Mouse (Mus musculus): Measurements from ENCODE around the gene Tnik. TPM values are rescaled to one million over a fixed set of nuclear protein-coding genes. Genes with fewer than 3 reads are reported as not detected.

Tnik gene
- polyA plus RNA-seq, 1 experiment = not detected

GRCm38 (mm10) chr3:28544345-28544869 lies 281.4 kb downstream of the Tnik start:
- H3K27me3 ChIP-seq (ENCODE audit: control insufficient read depth) = no peaks in the 10 kb centered on the region
- TF ChIP-seq GATA1 (IDR thresholded peaks at IDR 0.05; ENCODE audit: low read length) (no peak), TAL1 (IDR thresholded peaks at IDR 0.05; ENCODE audit: low read length) (no peak)
- H3K36me3 ChIP-seq (ENCODE audit: control insufficient read depth) = no peaks in the 10 kb centered on the region
- no peaks in the 10 kb centered on the region for H3K4me1 ChIP-seq (ENCODE audit: control insufficient read depth)
- no peaks in the 10 kb centered on the region for H3K9me3 ChIP-seq (ENCODE audit: control insufficient read depth, low read length)
- no peak overlapping the region for H3K4me3 ChIP-seq (replicated peaks)

- Histone ChIP-seq H3K4me1 (ENCODE audit: control insufficient read depth) (no peaks in the 10 kb centered on the region), H3K4me3 (replicated peaks) (no peak overlapping the region), H3K36me3 (ENCODE audit: control insufficient read depth) (no peaks in the 10 kb centered on the region), H3K27me3 (ENCODE audit: control insufficient read depth) (no peaks in the 10 kb centered on the region), H3K9me3 (ENCODE audit: control insufficient read depth, low read length) (no peaks in the 10 kb centered on the region)
- no peak for TF ChIP-seq TAL1 (IDR thresholded peaks at IDR 0.05; ENCODE audit: low read length)
- TF ChIP-seq GATA1 (IDR thresholded peaks at IDR 0.05; ENCODE audit: low read length) = no peak
Measured at GRCm38 (mm10) chr3:28547965-28548730, 285.1 kb downstream of the Tnik start.

- no peaks in the 10 kb centered on the region for H3K4me1 ChIP-seq (ENCODE audit: control insufficient read depth)
- TF ChIP-seq TAL1 (IDR thresholded peaks at IDR 0.05; ENCODE audit: low read length) = no peak
- TF ChIP-seq GATA1 (IDR thresholded peaks at IDR 0.05; ENCODE audit: low read length) = no peak
- H3K36me3 ChIP-seq (ENCODE audit: control insufficient read depth) = no peaks in the 10 kb centered on the region
- no peaks in the 10 kb centered on the region for H3K9me3 ChIP-seq (ENCODE audit: control insufficient read depth, low read length)
- H3K4me3 ChIP-seq (replicated peaks) = no peak overlapping the region
- H3K27me3 ChIP-seq (ENCODE audit: control insufficient read depth) = no peaks in the 10 kb centered on the region
Measured at GRCm38 (mm10) chr3:28549391-28549790, 286.4 kb downstream of the Tnik start.

GRCm38 (mm10) chr3:28550497-28551093 lies 287.6 kb downstream of the Tnik start:
- Histone ChIP-seq H3K4me3 (replicated peaks) (no peak overlapping the region), H3K9me3 (ENCODE audit: control insufficient read depth, low read length) (no peaks in the 10 kb centered on the region)

GRCm38 (mm10) chr3:28551756-28552155 lies 288.7 kb downstream of the Tnik start:
- Histone ChIP-seq H3K9me3 (ENCODE audit: control insufficient read depth, low read length) (no peaks in the 10 kb centered on the region), H3K4me1 (ENCODE audit: control insufficient read depth) (no peaks in the 10 kb centered on the region), H3K36me3 (ENCODE audit: control insufficient read depth) (no peaks in the 10 kb centered on the region), H3K27me3 (ENCODE audit: control insufficient read depth) (no peaks in the 10 kb centered on the region), H3K4me3 (replicated peaks) (no peak overlapping the region)
- TF ChIP-seq GATA1 (IDR thresholded peaks at IDR 0.05; ENCODE audit: low read length) = no peak

More at GRCm38 (mm10) chr3:28550497-28551093, 287.6 kb downstream of the Tnik start:
- TF ChIP-seq GATA1 (IDR thresholded peaks at IDR 0.05; ENCODE audit: low read length) (no peak), TAL1 (IDR thresholded peaks at IDR 0.05; ENCODE audit: low read length) (no peak)
- Histone ChIP-seq H3K36me3 (ENCODE audit: control insufficient read depth) (no peaks in the 10 kb centered on the region), H3K4me1 (ENCODE audit: control insufficient read depth) (no peaks in the 10 kb centered on the region), H3K27me3 (ENCODE audit: control insufficient read depth) (no peaks in the 10 kb centered on the region)

GRCm38 (mm10) chr3:28554934-28555333 lies 291.9 kb downstream of the Tnik start:
- H3K9me3 ChIP-seq (ENCODE audit: control insufficient read depth, low read length) = no peaks in the 10 kb centered on the region
- TF ChIP-seq TAL1 (IDR thresholded peaks at IDR 0.05; ENCODE audit: low read length) = no peak
- no peak for TF ChIP-seq GATA1 (IDR thresholded peaks at IDR 0.05; ENCODE audit: low read length)
- H3K27me3 ChIP-seq (ENCODE audit: control insufficient read depth) = no peaks in the 10 kb centered on the region
- H3K4me1 ChIP-seq (ENCODE audit: control insufficient read depth) = no peaks in the 10 kb centered on the region
- H3K4me3 ChIP-seq (replicated peaks) = no peak overlapping the region
- no peaks in the 10 kb centered on the region for H3K36me3 ChIP-seq (ENCODE audit: control insufficient read depth)

GRCm38 (mm10) chr3:28555795-28556570 lies 293.0 kb downstream of the Tnik start:
- Histone ChIP-seq H3K36me3 (ENCODE audit: control insufficient read depth) (no peaks in the 10 kb centered on the region), H3K4me1 (ENCODE audit: control insufficient read depth) (no peaks in the 10 kb centered on the region), H3K4me3 (replicated peaks) (no peak overlapping the region), H3K9me3 (ENCODE audit: control insufficient read depth, low read length) (no peaks in the 10 kb centered on the region), H3K27me3 (ENCODE audit: control insufficient read depth) (no peaks in the 10 kb centered on the region)
- no peak for TF ChIP-seq GATA1 (IDR thresholded peaks at IDR 0.05; ENCODE audit: low read length)
- no peak for TF ChIP-seq TAL1 (IDR thresholded peaks at IDR 0.05; ENCODE audit: low read length)

GRCm38 (mm10) chr3:28558328-28558871 lies 295.4 kb downstream of the Tnik start:
- TF ChIP-seq TAL1 (IDR thresholded peaks at IDR 0.05; ENCODE audit: low read length) = no peak
- no peak for TF ChIP-seq GATA1 (IDR thresholded peaks at IDR 0.05; ENCODE audit: low read length)
- Histone ChIP-seq H3K4me1 (ENCODE audit: control insufficient read depth) (peaks cover 2% of the 10 kb centered on the region; the same call in 1 of the 2 replicates), H3K36me3 (ENCODE audit: control insufficient read depth) (no peaks in the 10 kb centered on the region), H3K4me3 (replicated peaks) (no peak overlapping the region), H3K9me3 (ENCODE audit: control insufficient read depth, low read length) (no peaks in the 10 kb centered on the region), H3K27me3 (ENCODE audit: control insufficient read depth) (no peaks in the 10 kb centered on the region)

All from erythroblast, embryonic 14.5 days (primary cell).